Mouse (Mus musculus): ENCODE measurements at regions not wholly inside any gene's neighbourhood (a gene's known extent, or its start where the extent isn't known, plus 50 kb on each side); places are given as distances from the start of the nearest gene placed in this dataset.
A peak's percentile ranks its signal among the peaks of the same experiment; 100 is the strongest.

DNA sequence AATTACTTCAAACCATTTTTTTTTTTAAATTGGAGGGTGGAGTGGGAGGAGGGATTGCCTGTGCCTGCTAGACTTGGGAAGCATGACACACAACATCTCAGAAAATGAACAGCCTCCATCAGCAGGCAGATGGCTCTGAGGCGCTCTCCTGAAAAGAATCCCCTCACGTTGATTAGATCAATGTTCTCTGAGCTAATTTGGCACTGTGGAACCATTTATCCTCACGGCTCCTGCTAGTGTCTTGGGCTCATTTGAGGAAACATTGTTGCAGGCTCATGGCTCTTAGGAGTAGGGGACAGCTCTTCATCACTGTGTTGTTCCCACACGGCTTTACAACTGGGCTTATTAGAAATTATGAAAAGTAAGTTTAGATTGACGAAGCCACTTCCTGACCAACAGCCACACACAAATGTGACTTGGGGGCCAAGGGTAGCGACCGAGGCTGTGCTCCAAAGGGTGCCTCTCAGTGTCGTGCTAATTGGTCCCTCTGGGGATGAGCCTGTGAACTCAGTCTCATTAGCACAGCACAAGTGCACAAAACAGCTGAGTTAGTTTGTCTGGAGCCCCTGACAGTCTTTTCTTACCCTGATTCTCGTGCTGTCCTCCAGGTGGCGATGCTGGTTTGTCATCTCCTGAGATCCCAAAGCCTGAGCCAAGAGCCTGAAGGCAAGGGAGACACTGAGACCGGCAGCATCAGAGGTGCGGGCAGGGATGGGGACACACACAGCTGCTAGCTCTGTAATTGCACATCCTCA, 74.2 kb upstream of the Caprin1 start:
- no peak for TF ChIP-seq POLR2A (IDR thresholded peaks at IDR 0.05; ENCODE audit: insufficient read depth, low read depth, low read length)
- peak; percentile 88 for TF ChIP-seq CTCF (IDR thresholded peaks at IDR 0.05)
- peak; percentile 92 for TF ChIP-seq EP300 (IDR thresholded peaks at IDR 0.05; ENCODE audit: insufficient read depth, low read depth, low read length)

All from heart, adult 2 months (tissue).